Mouse (Mus musculus) kidney, postnatal 0 days (tissue): Measurements from ENCODE around the gene Htr1f. TPM values are rescaled to one million over a fixed set of nuclear protein-coding genes. Genes with fewer than 3 reads are reported as not detected.

ENCODE experiments used
- ATAC-seq: fragments of 200-750 bp; cut with Nextera tagmentation; replicated peaks from 2 replicates; pipeline ENCODE4 v1.8.0; 2017; ENCODE audit warnings: low read depth, moderate number of reproducible peaks, moderate TSS enrichment, moderate library complexity; ENCODE audit not compliant: low FRiP score
- DNase-seq: peaks from one replicate; pipeline ENCODE4 v3.0.0-alpha.2; 2016; ENCODE audit warnings: low spot score
- H3K27ac ChIP-seq: fragments of 300-500 bp; sonication (generic); 2 replicates; pipeline ENCODE4 v1.5.1; 2014; ENCODE audit warnings: mild to moderate bottlenecking
- H3K27me3 ChIP-seq: fragments of 300-500 bp; sonication (generic); 2 replicates; pipeline ENCODE4 v1.6.1; 2014; ENCODE audit warnings: low read length, mixed read lengths; ENCODE audit not compliant: insufficient read depth
- H3K36me3 ChIP-seq: fragments of 300-500 bp; sonication (generic); 2 replicates; pipeline ENCODE4 v1.6.1; 2014; ENCODE audit warnings: low read length, mixed read lengths; ENCODE audit not compliant: insufficient read depth
- H3K4me1 ChIP-seq: fragments of 300-500 bp; sonication (generic); replicated peaks from 2 replicates; pipeline ENCODE4 v1.6.1; 2014; ENCODE audit warnings: antibody characterized with exemption, low read length, mixed read lengths; ENCODE audit not compliant: insufficient read depth
- H3K4me2 ChIP-seq: fragments of 300-500 bp; sonication (generic); 2 replicates; pipeline ENCODE4 v1.6.1; 2014; ENCODE audit warnings: mild to moderate bottlenecking, low read length, moderate library complexity, mixed read lengths
- H3K4me3 ChIP-seq: fragments of 300-500 bp; sonication (generic); replicated peaks from 2 replicates; pipeline ENCODE4 v1.5.1; 2014; ENCODE audit warnings: low read depth, low read length
- H3K9ac ChIP-seq: fragments of 300-500 bp; sonication (generic); 2 replicates; pipeline ENCODE4 v1.6.1; 2014; ENCODE audit warnings: low read depth, low read length
- H3K9me3 ChIP-seq: fragments of 300-500 bp; sonication (generic); replicated peaks from 2 replicates; pipeline ENCODE4 v1.6.1; 2016; ENCODE audit warnings: low read length, inconsistent platforms, mixed read lengths
- CTCF ChIP-seq: IDR thresholded peaks from 2 replicates; pipeline ENCODE4 v1.5.1; 2016; ENCODE audit warnings: antibody characterized with exemption, low read depth, mild to moderate bottlenecking, moderate library complexity
- WGBS: fragments of 180-500 bp; shearing (Covaris S2); extraction: QIAGEN DNeasy Blood & Tissue Kit; methylation state at CpG from one replicate; pipeline ENCODE4 v1.1.7; 2014; 5-methylcytosine and 5-hydroxymethylcytosine counted together
- polyA plus RNA-seq: library from polyadenylated mRNA; unstranded; fragments of >200 nt; fragmentation: Nextera tagmentation; extraction: Ambion mirVana; gene quantifications from 2 replicates; pipeline ENCODE4 v1.2.1, GENCODE M21; 2015

Gene Htr1f
- polyA plus RNA-seq, 1 experiment from 2014 or later = 0.07 TPM

DNA sequence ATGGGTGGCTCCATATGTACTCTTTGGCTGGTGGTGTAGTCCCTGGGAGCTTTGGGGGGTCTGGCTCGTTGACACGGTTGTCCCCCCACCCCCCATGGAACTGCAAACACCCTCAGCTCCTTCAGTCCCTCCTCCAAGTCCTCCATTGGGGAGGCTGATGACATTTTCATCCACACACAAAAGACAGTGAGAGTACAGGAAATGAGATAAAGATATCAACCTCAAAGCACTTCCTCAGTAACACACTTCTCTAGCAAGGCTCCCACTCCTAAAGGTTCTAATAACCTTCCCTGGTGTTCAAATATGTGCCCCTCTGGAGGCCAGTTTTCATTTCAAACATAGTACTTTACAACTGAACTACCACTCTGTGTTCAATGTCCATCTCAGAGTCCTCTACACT, 118.6 kb downstream of the Htr1f start:
- H3K4me1 ChIP-seq = no peaks in the 10 kb centered on the region
- H3K9me3 ChIP-seq = no peaks in the 10 kb centered on the region
- TF ChIP-seq CTCF = no peak
- no peak overlapping the region for H3K9ac ChIP-seq
- no peak overlapping the region for H3K27ac ChIP-seq
- H3K27me3 ChIP-seq = no peaks in the 10 kb centered on the region
- no peak overlapping the region for H3K4me2 ChIP-seq
- 62% methylated on average over 2 of the region's 2 CpGs for WGBS
- ATAC-seq (no peak), DNase-seq (no peak)
- no peaks in the 10 kb centered on the region for H3K36me3 ChIP-seq
- H3K4me3 ChIP-seq = no peak overlapping the region

- Histone ChIP-seq H3K4me1 (no peaks in the 10 kb centered on the region), H3K4me3 (no peak overlapping the region), H3K36me3 (no peaks in the 10 kb centered on the region), H3K9ac (no peak overlapping the region), H3K27ac (no peak overlapping the region), H3K4me2 (no peak overlapping the region), H3K9me3 (no peaks in the 10 kb centered on the region), H3K27me3 (no peaks in the 10 kb centered on the region)
- no peak for DNase-seq
- no peak for TF ChIP-seq CTCF
- WGBS = 81% methylated on average over 5 of the region's 5 CpGs
- no peak for ATAC-seq
Measured at GRCm38 (mm10) chr16:64974636-64975035, 131.0 kb downstream of the Htr1f start.

- TF ChIP-seq CTCF = no peak
- H3K27ac ChIP-seq = no peak overlapping the region
- H3K4me1 ChIP-seq = no peaks in the 10 kb centered on the region
- no peak for DNase-seq
- no peak for ATAC-seq
- H3K9ac ChIP-seq = no peak overlapping the region
- 51% methylated on average over 4 of the region's 4 CpGs for WGBS
- H3K36me3 ChIP-seq = no peaks in the 10 kb centered on the region
- no peak overlapping the region for H3K4me2 ChIP-seq
- no peaks in the 10 kb centered on the region for H3K27me3 ChIP-seq
- H3K4me3 ChIP-seq = no peak overlapping the region
- H3K9me3 ChIP-seq = no peaks in the 10 kb centered on the region
Measured at GRCm38 (mm10) chr16:64973533-64974305, 131.9 kb downstream of the Htr1f start.

- DNase-seq (no peak), ATAC-seq (no peak)
- no peaks in the 10 kb centered on the region for H3K27me3 ChIP-seq
- H3K4me2 ChIP-seq = no peak overlapping the region
- peak; percentile 43 for TF ChIP-seq CTCF
- no peak overlapping the region for H3K9ac ChIP-seq
- no peaks in the 10 kb centered on the region for H3K36me3 ChIP-seq
- H3K4me1 ChIP-seq = no peaks in the 10 kb centered on the region
- H3K4me3 ChIP-seq = no peak overlapping the region
- H3K9me3 ChIP-seq = no peaks in the 10 kb centered on the region
- H3K27ac ChIP-seq = no peak overlapping the region
- WGBS = 94% methylated on average over 4 of the region's 4 CpGs
Measured at GRCm38 (mm10) chr16:64961690-64962089, 144.0 kb downstream of the Htr1f start.

DNA sequence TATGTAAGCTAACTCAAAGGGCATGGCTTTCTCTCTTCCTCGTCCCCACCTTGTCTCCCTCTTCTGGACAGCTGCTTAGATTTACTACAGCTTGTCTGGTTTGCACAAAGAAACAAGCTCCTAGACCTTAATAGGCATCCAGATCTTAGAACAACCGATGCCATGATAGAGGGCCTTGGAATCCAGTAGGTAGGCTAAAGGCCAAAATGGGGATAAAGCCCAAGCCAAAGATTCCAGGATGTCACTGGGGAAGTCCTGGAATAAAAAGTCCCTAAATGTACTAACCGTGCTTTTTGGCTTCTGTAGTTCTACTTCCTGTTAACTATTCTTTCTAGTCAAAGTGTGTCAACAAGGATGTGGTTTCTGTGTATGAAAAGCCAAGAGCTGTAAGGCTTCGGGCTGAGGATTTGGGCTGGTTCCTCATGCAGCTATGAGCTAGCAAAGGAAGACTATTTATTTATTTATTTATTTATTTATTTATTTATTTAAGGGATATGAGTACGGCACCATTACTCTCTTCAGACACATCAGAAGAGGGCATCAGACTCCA, 163.9 kb downstream of the Htr1f start:
- ATAC-seq (no peak), DNase-seq (no peak)
- H3K9me3 ChIP-seq = no peaks in the 10 kb centered on the region
- no peak overlapping the region for H3K4me2 ChIP-seq
- no peak for TF ChIP-seq CTCF
- WGBS = 82% methylated on average over 5 of the region's 5 CpGs
- no peaks in the 10 kb centered on the region for H3K4me1 ChIP-seq
- H3K9ac ChIP-seq = no peak overlapping the region
- no peak overlapping the region for H3K4me3 ChIP-seq
- H3K36me3 ChIP-seq = no peaks in the 10 kb centered on the region
- H3K27ac ChIP-seq = no peak overlapping the region
- no peaks in the 10 kb centered on the region for H3K27me3 ChIP-seq

GRCm38 (mm10) chr16:64934793-64935192, 170.9 kb downstream of the Htr1f start:
- ATAC-seq (no peak), DNase-seq (no peak)
- Histone ChIP-seq H3K9me3 (no peaks in the 10 kb centered on the region), H3K4me2 (no peak overlapping the region), H3K27me3 (no peaks in the 10 kb centered on the region), H3K4me3 (no peak overlapping the region), H3K4me1 (no peaks in the 10 kb centered on the region), H3K9ac (no peak overlapping the region), H3K27ac (no peak overlapping the region), H3K36me3 (no peaks in the 10 kb centered on the region)
- 91% methylated on average over 1 of the region's 1 CpGs for WGBS
- TF ChIP-seq CTCF = no peak
